Mouse (Mus musculus) midbrain, embryonic 16.5 days (tissue): ENCODE results near the gene Cdk4. TPM values are rescaled to one million over a fixed set of nuclear protein-coding genes. Genes with fewer than 3 reads are reported as not detected.

ENCODE experiments used
- ATAC-seq: fragments of 200-750 bp; cut with Nextera tagmentation; 2 replicates; pipeline ENCODE4 v1.8.0; 2017; ENCODE audit warnings: moderate TSS enrichment
- H3K27ac ChIP-seq: fragments of 300-500 bp; sonication (generic); 2 replicates; pipeline ENCODE4 v1.5.1; 2014; ENCODE audit warnings: mild to moderate bottlenecking, low read length, mixed read lengths
- H3K27me3 ChIP-seq: fragments of 300-500 bp; sonication (generic); 2 replicates; pipeline ENCODE4 v1.6.1; 2014; ENCODE audit warnings: low read depth, low read length, mixed read lengths; ENCODE audit not compliant: control insufficient read depth, insufficient read depth
- H3K36me3 ChIP-seq: fragments of 300-500 bp; sonication (generic); 2 replicates; pipeline ENCODE4 v1.6.1; 2014; ENCODE audit warnings: mild to moderate bottlenecking, low read length, moderate library complexity, mixed read lengths; ENCODE audit not compliant: control insufficient read depth, insufficient read depth
- H3K4me1 ChIP-seq: fragments of 300-500 bp; sonication (generic); 2 replicates; pipeline ENCODE4 v1.6.1; 2014; ENCODE audit warnings: mild to moderate bottlenecking, low read length, mixed read lengths; ENCODE audit not compliant: control insufficient read depth, insufficient read depth
- H3K4me2 ChIP-seq: fragments of 300-500 bp; sonication (generic); 2 replicates; pipeline ENCODE4 v1.6.1; 2014; ENCODE audit warnings: mild to moderate bottlenecking, low read length, mixed read lengths
- H3K4me3 ChIP-seq: fragments of 300-500 bp; sonication (generic); 2 replicates; pipeline ENCODE4 v1.5.1; 2014; ENCODE audit warnings: low read depth, mild to moderate bottlenecking, low read length, moderate library complexity, mixed read lengths
- H3K9ac ChIP-seq: fragments of 300-500 bp; sonication (generic); 2 replicates; pipeline ENCODE4 v1.6.1; 2014; ENCODE audit warnings: low read depth, low read length, mixed read lengths
- H3K9me3 ChIP-seq: fragments of 300-500 bp; sonication (generic); replicated peaks from 2 replicates; pipeline ENCODE4 v1.6.1; 2014; ENCODE audit warnings: mild to moderate bottlenecking, low read length, mixed read lengths; ENCODE audit not compliant: control insufficient read depth, poor library complexity, severe bottlenecking
- WGBS: fragments of 180-500 bp; shearing (Covaris S2); extraction: QIAGEN DNeasy Blood & Tissue Kit; methylation state at CpG from one replicate; pipeline ENCODE4 v1.1.7; 2014; 5-methylcytosine and 5-hydroxymethylcytosine counted together
- polyA plus RNA-seq: library from polyadenylated mRNA; unstranded; fragments of >200 nt; fragmentation: Nextera tagmentation; extraction: Ambion mirVana; gene quantifications from 2 replicates; pipeline ENCODE4 v1.2.1, GENCODE M21; 2015

The Cdk4 gene
- polyA plus RNA-seq, 1 experiment from 2014 or later, result 646 TPM

DNA sequence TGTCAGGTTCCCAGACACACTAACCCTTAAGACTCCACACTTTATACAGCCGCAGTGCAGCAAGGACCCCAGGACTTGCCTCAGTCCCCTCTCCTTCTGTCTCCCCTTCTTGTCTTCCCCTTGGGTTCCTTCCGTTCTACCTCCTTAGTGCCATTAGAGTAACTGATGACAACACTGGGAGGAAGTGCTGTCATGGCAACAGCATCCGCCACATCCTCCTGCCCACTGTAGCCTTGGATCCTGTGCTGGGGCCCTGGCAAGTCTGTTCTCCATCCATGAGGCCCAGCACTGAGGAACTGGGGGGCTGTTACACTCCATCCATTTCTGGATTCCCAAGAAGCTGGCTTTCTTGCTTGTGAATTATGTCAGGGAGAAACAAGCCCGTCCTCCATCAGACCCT is 12.7 kb downstream of the Cdk4 start:
- Histone ChIP-seq H3K4me3 (no peak overlapping the region), H3K36me3 (no peaks in the 10 kb centered on the region), H3K9ac (no peak overlapping the region), H3K27me3 (0 out of 2 replicates have a peak, but pooled peaks cover 3% of the 10 kb centered on the region), H3K4me1 (peaks cover 29% of the 10 kb centered on the region), H3K4me2 (peak overlapping the region; percentile 25; the same call in 1 of the 2 replicates), H3K27ac (no peak overlapping the region), H3K9me3 (no peaks in the 10 kb centered on the region)
- WGBS, result 47% methylated on average over 4 of the region's 4 CpGs
- ATAC-seq, result no peak

DNA sequence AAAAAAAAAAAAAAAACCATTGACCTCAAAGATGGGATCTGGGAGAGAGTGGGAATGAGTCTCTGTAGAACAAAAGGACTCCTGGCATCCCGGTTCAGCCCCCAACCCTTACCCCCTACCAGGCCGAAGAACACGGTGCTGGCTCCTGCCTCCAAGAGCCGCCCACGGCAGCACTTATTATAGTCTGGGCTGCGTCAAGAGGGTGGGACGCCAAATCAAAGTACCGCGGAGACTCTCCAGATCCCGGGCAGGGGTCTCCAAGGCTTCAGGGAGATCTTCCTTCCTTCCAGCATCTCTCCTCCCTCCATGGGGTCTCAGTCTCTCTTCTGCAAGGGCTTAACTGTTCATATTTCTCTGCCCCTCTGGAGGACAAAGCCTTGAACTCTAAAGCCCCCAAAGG is 14.2 kb downstream of the Cdk4 start:
- Histone ChIP-seq H3K4me1 (peaks cover 39% of the 10 kb centered on the region), H3K9me3 (no peaks in the 10 kb centered on the region), H3K36me3 (no peaks in the 10 kb centered on the region), H3K4me3 (peak overlapping the region; percentile 88), H3K4me2 (peak overlapping the region; percentile 99), H3K9ac (peak overlapping the region; percentile 66), H3K27ac (peak overlapping the region; percentile 95), H3K27me3 (0 out of 2 replicates have a peak, but pooled peaks cover 3% of the 10 kb centered on the region)
- 5% methylated on average over 10 of the region's 10 CpGs for WGBS
- ATAC-seq, result no peak

DNA sequence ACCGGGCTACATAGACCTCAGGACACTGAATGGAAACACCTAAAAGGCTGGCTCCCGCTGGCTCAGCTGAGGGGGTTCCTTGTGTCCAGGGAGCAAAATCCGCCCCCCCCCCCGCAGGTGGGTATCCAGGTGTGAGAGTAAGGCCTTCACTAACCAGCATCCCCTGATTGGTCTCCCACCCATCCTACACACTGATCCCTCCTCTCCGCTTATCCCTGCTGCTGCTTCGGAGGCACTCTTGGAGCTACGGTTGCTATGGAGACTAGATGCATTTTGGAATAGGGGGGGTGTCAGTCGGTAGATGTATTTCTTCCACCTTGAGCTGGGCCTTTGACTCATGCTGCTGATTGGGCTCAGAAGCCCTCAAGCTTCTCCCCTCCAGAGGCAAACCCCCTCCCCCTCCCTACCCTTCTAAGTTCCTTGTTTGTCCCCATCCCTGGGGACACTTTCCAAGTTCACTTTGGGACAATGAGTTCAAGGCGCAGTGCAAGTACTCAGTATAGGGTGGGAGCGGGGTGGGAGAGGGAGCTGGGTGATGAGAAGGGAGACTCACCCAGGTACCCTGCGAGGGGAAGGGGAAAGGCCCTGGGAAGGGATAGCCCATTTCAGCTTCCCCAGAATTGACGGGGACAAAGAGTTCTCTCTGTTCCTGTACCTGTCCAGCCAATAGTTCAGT is 14.8 kb downstream of the Cdk4 start:
- Histone ChIP-seq H3K4me3 (peak overlapping the region; percentile 88), H3K4me1 (peaks cover 43% of the 10 kb centered on the region), H3K36me3 (peaks cover 4% of the 10 kb centered on the region), H3K27ac (peak overlapping the region; percentile 95), H3K27me3 (0 out of 2 replicates have a peak, but pooled peaks cover 3% of the 10 kb centered on the region), H3K9ac (peak overlapping the region; percentile 66), H3K4me2 (peak overlapping the region; percentile 99), H3K9me3 (no peaks in the 10 kb centered on the region)
- ATAC-seq, result peak; percentile 73
- 0% methylated on average over 12 of the region's 12 CpGs for WGBS

DNA sequence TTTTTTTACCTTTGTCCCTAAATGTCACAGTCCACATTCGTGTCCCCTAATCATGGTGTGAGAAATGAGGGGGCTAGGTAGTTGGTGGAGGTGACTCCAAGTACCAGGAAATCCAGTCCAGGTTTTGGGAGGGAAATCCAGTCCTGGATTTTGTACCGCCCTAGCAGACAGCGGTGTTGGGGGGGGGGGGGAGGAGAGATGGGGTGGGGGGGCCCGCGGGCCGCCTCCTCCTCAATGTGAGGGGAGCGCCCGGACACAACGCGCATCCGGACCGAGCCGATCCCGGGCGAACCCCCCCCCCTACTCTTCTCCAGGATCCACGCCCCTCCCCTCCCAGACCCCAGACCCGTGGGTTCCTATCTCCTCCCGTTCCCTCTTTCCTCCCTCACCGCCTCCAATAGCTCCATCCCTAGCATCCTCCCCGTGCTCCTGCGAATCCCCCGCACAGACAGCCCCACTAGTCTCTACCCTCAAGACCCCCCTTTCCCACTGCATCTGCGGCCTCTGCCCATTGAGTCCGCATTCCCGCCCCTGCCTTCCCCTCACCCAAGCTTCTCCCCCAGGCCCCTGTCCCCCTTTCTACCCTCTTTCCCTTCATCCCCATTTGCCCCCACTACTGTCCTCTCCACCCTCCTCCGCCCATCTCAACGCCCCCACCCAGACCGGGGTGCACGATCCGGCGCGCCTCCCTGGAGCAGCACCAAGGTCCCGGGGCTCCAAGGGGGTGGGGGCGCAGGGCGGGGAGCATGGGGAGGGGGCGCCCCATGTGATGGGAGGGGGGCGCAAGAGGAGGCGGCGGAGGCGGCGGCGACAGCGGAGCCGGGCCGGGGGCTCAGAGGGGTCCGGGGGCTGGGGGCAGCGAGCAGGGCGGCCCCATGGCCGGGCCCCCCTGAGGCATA is 15.6 kb downstream of the Cdk4 start:
- peak overlapping the region; percentile 99 for H3K9ac ChIP-seq
- peak; percentile 76 for ATAC-seq
- peak overlapping the region; percentile 99 for H3K4me2 ChIP-seq
- H3K27me3 ChIP-seq, result 0 out of 2 replicates have a peak, but pooled peaks cover 3% of the 10 kb centered on the region
- H3K4me3 ChIP-seq, result peak overlapping the region; percentile 88
- peak overlapping the region; percentile 95 for H3K27ac ChIP-seq
- WGBS, result 0% methylated on average over 24 of the region's 49 CpGs
- H3K9me3 ChIP-seq, result no peaks in the 10 kb centered on the region
- peaks cover 43% of the 10 kb centered on the region for H3K4me1 ChIP-seq
- H3K36me3 ChIP-seq, result peaks cover 6% of the 10 kb centered on the region

DNA sequence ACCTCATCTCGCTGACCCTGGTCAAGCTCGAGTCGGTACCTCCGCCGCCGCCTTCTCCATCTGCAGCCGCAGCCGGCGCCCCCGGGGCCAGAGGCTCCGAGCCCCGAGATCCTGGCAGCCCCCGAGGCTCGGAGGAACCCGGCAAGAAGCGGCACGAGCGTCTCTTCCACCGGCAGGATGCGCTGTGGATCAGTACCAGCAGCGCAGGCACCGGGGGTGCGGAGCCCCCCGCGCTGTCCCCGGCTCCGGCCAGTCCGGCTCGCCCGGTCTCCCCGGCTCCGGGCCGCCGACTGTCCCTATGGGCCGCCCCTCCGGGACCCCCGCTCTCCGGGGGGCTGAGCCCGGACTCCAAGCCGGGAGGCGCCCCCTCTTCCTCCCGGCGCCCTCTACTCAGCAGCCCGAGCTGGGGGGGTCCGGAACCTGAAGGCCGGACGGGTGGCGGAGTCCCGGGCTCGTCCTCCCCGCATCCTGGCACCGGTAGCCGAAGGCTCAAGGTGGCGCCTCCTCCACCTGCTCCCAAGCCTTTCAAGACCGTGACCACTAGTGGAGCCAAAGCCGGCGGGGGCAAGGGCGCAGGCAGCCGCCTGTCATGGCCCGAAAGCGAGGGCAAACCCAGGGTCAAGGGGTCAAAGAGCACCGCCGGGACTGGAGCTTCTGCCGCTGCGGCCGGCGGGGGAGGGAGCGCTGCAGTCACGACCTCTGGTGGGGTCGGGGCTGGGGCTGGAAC is 16.5 kb downstream of the Cdk4 start:
- ATAC-seq, result no peak
- H3K27ac ChIP-seq, result peak overlapping the region; percentile 95
- peaks cover 43% of the 10 kb centered on the region for H3K4me1 ChIP-seq
- peak overlapping the region; percentile 99 for H3K4me2 ChIP-seq
- no peaks in the 10 kb centered on the region for H3K9me3 ChIP-seq
- H3K36me3 ChIP-seq, result peaks cover 14% of the 10 kb centered on the region
- WGBS, result 1% methylated on average over 60 of the region's 70 CpGs
- H3K9ac ChIP-seq, result peak overlapping the region; percentile 99
- peak overlapping the region; percentile 88 for H3K4me3 ChIP-seq
- 0 out of 2 replicates have a peak, but pooled peaks cover 3% of the 10 kb centered on the region for H3K27me3 ChIP-seq

DNA sequence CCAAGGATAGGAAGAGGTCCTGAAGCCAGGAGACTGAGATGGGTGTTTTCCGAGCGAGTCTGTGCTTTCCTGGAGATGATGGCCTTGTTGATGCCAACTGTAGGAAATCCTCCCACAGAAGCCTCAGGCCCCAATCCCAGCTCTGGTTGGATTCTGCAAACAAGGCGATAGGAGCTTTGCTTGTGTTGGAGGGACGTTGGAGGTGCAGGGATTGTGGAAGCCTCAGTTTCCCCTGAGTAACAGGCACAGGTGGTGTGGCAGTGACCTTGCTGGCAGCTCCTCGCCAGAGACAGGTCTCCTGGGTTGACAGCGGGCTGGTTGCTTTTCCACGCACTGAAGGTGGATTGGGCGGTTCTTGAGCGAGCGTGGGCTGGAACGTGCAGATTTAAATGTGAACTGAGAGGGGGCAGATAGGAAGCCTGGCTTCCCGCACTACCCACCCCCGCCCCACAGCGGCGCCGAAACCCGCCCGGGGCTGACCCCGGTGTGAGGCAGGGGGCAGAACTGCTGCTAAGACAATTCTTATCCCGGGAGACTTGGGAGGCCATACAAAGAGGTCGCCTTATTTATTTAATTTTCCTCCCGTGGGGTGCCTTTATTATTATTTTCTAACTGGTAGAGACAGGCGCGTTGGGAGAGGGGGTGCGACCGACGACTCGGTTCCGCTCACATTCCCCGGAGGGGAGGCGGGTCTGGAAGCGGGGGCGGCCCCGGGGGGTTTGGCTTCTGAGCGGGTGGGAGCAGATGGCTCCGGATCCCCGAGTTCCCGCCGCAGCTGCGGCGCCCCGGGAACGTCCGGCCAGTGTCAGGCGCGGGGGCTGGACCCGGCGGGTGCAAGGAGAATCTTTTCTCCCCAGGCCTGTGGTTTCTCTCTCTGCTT is 17.8 kb downstream of the Cdk4 start:
- Histone ChIP-seq H3K27me3 (0 out of 2 replicates have a peak, but pooled peaks cover 3% of the 10 kb centered on the region), H3K36me3 (peaks cover 17% of the 10 kb centered on the region), H3K9me3 (no peaks in the 10 kb centered on the region), H3K4me1 (peaks cover 40% of the 10 kb centered on the region), H3K4me2 (peak overlapping the region; percentile 99), H3K27ac (peak overlapping the region; percentile 55), H3K9ac (peak overlapping the region; percentile 99), H3K4me3 (peak overlapping the region; percentile 88)
- WGBS, result 2% methylated on average over 47 of the region's 48 CpGs
- no peak for ATAC-seq

DNA sequence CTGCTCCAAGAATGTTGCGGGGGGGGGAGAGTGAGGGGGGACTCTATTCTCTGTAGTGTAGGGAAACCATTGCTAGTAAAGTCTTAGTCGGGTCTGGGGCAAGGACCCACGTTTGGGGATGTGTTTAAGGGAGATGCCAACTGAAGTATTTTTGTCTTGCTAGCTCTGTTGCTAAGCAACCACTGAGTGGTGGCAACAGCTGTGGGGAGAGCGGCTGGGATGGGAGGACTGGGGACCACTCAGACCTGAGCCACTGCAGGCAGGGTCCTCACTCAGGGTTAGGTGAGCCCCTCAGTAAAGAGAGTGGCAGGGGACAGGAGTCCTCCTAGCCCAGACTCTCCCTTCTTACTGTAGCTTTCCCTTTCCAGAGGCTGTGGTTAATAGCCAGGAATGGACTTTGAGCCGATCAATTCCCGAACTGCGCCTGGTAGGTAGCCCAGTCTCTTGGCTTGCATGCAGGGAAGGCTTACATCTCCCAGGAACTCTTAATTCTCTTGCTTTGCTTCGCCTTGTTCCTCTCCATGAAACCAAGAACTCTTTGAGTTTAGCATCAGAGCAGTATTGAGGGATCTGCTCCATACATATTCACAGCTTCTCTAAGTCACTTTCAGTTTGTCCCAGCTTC is 18.8 kb downstream of the Cdk4 start:
- Histone ChIP-seq H3K9ac (peak overlapping the region; percentile 99), H3K4me2 (peak overlapping the region; percentile 99), H3K36me3 (peaks cover 22% of the 10 kb centered on the region), H3K27ac (no peak overlapping the region; the same call in 1 of the 2 replicates), H3K4me3 (peak overlapping the region; percentile 88), H3K27me3 (peaks cover 4% of the 10 kb centered on the region; the same call in 1 of the 2 replicates), H3K9me3 (no peaks in the 10 kb centered on the region), H3K4me1 (peaks cover 34% of the 10 kb centered on the region)
- no peak for ATAC-seq
- 27% methylated on average over 8 of the region's 8 CpGs for WGBS
